Mouse (Mus musculus) kidney, adult 2 months (tissue): ENCODE results near the gene Fbxo47.

Source experiments
- CTCF ChIP-seq: fragments of 200-500 bp; conservative IDR thresholded peaks from 2 replicates; pipeline ENCODE4 v1.5.1; 2011; ENCODE audit warnings: low read depth, mild to moderate bottlenecking, control low read depth, low read length, moderate library complexity, mixed read lengths; ENCODE audit not compliant: insufficient read depth, insufficient read length
- POLR2A ChIP-seq: fragments of 200-500 bp; IDR thresholded peaks from one replicate; pipeline ENCODE4 v1.6.1; 2011; ENCODE audit warnings: low read depth, low read length, control low read depth

- TF ChIP-seq CTCF, result no peak
- TF ChIP-seq POLR2A, result no peak
Measured at GRCm38 (mm10) chr11:97915974-97916503, 32.1 kb upstream of the Fbxo47 start.
